Mouse (Mus musculus) kidney, postnatal 0 days (tissue): ENCODE results near the gene Hist1h2ao. TPM values are rescaled to one million over a fixed set of nuclear protein-coding genes. Genes with fewer than 3 reads are reported as not detected.
A peak's percentile ranks its signal among the peaks of the same experiment; 100 is the strongest.
"Not testable (repeated sequence)": the region's sequence is repeated elsewhere in the genome, so short reads cannot be mapped to it uniquely, and the experiment has no call there.

Source experiments
- ATAC-seq: fragments of 200-750 bp; cut with Nextera tagmentation; replicated peaks from 2 replicates; pipeline ENCODE4 v1.8.0; 2017; ENCODE audit warnings: low read depth, moderate number of reproducible peaks, moderate TSS enrichment, moderate library complexity; ENCODE audit not compliant: low FRiP score
- DNase-seq: peaks from one replicate; pipeline ENCODE4 v3.0.0-alpha.2; 2016; ENCODE audit warnings: low spot score
- H3K27ac ChIP-seq: fragments of 300-500 bp; sonication (generic); 2 replicates; pipeline ENCODE4 v1.5.1; 2014; ENCODE audit warnings: mild to moderate bottlenecking
- H3K27me3 ChIP-seq: fragments of 300-500 bp; sonication (generic); 2 replicates; pipeline ENCODE4 v1.6.1; 2014; ENCODE audit warnings: low read length, mixed read lengths; ENCODE audit not compliant: insufficient read depth
- H3K36me3 ChIP-seq: fragments of 300-500 bp; sonication (generic); 2 replicates; pipeline ENCODE4 v1.6.1; 2014; ENCODE audit warnings: low read length, mixed read lengths; ENCODE audit not compliant: insufficient read depth
- H3K4me1 ChIP-seq: fragments of 300-500 bp; sonication (generic); replicated peaks from 2 replicates; pipeline ENCODE4 v1.6.1; 2014; ENCODE audit warnings: antibody characterized with exemption, low read length, mixed read lengths; ENCODE audit not compliant: insufficient read depth
- H3K4me2 ChIP-seq: fragments of 300-500 bp; sonication (generic); 2 replicates; pipeline ENCODE4 v1.6.1; 2014; ENCODE audit warnings: mild to moderate bottlenecking, low read length, moderate library complexity, mixed read lengths
- H3K4me3 ChIP-seq: fragments of 300-500 bp; sonication (generic); replicated peaks from 2 replicates; pipeline ENCODE4 v1.5.1; 2014; ENCODE audit warnings: low read depth, low read length
- H3K9ac ChIP-seq: fragments of 300-500 bp; sonication (generic); 2 replicates; pipeline ENCODE4 v1.6.1; 2014; ENCODE audit warnings: low read depth, low read length
- H3K9me3 ChIP-seq: fragments of 300-500 bp; sonication (generic); replicated peaks from 2 replicates; pipeline ENCODE4 v1.6.1; 2016; ENCODE audit warnings: low read length, inconsistent platforms, mixed read lengths
- CTCF ChIP-seq: IDR thresholded peaks from 2 replicates; pipeline ENCODE4 v1.5.1; 2016; ENCODE audit warnings: antibody characterized with exemption, low read depth, mild to moderate bottlenecking, moderate library complexity
- WGBS: fragments of 180-500 bp; shearing (Covaris S2); extraction: QIAGEN DNeasy Blood & Tissue Kit; methylation state at CpG from one replicate; pipeline ENCODE4 v1.1.7; 2014; 5-methylcytosine and 5-hydroxymethylcytosine counted together
- microRNA-seq: library from miRNA; unstranded; fragments of <30 nt; microRNA quantifications from one replicate; pipeline ENCODE4, GENCODE M21; 2016
- polyA plus RNA-seq: library from polyadenylated mRNA; unstranded; fragments of >200 nt; fragmentation: Nextera tagmentation; extraction: Ambion mirVana; gene quantifications from 2 replicates; pipeline ENCODE4 v1.2.1, GENCODE M21; 2015

Hist1h2ao gene
- polyA plus RNA-seq, 1 experiment from 2014 or later = not detected

- no peak overlapping the region for H3K4me2 ChIP-seq
- H3K36me3 ChIP-seq = no peaks in the 10 kb centered on the region
- 40% methylated on average over 8 of the region's 8 CpGs for WGBS
- H3K27ac ChIP-seq = no peak overlapping the region
- H3K9ac ChIP-seq = no peak overlapping the region
- no peak for DNase-seq
- H3K9me3 ChIP-seq = no peaks in the 10 kb centered on the region
- no peaks in the 10 kb centered on the region for H3K27me3 ChIP-seq
- H3K4me1 ChIP-seq = no peaks in the 10 kb centered on the region
- TF ChIP-seq CTCF = no peak
- ATAC-seq = no peak
- no peak overlapping the region for H3K4me3 ChIP-seq
Measured at GRCm38 (mm10) chr13:21847883-21848282, 37.6 kb downstream of the Hist1h2ao start.

GRCm38 (mm10) chr13:21850696-21851095 lies 40.4 kb downstream of the Hist1h2ao start:
- ATAC-seq, H3K27ac ChIP-seq, H3K9ac ChIP-seq, H3K4me3 ChIP-seq, DNase-seq, H3K36me3 ChIP-seq, H3K9me3 ChIP-seq, H3K4me1 ChIP-seq, H3K27me3 ChIP-seq, H3K4me2 ChIP-seq: not testable (repeated sequence)
- 50% methylated on average over 1 of the region's 1 CpGs for WGBS

GRCm38 (mm10) chr13:21852215-21852945 lies 42.1 kb downstream of the Hist1h2ao start:
- Histone ChIP-seq H3K36me3 (no peaks in the 10 kb centered on the region), H3K4me2 (no peak overlapping the region), H3K9me3 (no peaks in the 10 kb centered on the region), H3K9ac (no peak overlapping the region), H3K27me3 (no peaks in the 10 kb centered on the region), H3K27ac (no peak overlapping the region), H3K4me1 (no peaks in the 10 kb centered on the region), H3K4me3 (no peak overlapping the region)
- 62% methylated on average over 3 of the region's 3 CpGs for WGBS
- no peak for TF ChIP-seq CTCF
- ATAC-seq (no peak), DNase-seq (peak; percentile 21)

GRCm38 (mm10) chr13:21855146-21855545 lies 44.9 kb downstream of the Hist1h2ao start:
- no peak for TF ChIP-seq CTCF
- Histone ChIP-seq H3K36me3 (no peaks in the 10 kb centered on the region), H3K4me1 (no peaks in the 10 kb centered on the region), H3K9ac (no peak overlapping the region), H3K4me2 (peak overlapping the region; percentile 61; the same call in 1 of the 2 replicates), H3K4me3 (peak overlapping the region; percentile 36), H3K9me3 (no peaks in the 10 kb centered on the region), H3K27me3 (no peaks in the 10 kb centered on the region), H3K27ac (no peak overlapping the region)
- 8% methylated on average over 11 of the region's 11 CpGs for WGBS
- 0 out of 2 replicates have a peak, but pooled peaks have one; percentile 54 for ATAC-seq
- DNase-seq = peak; percentile 39

GRCm38 (mm10) chr13:21855698-21856162 lies 45.5 kb downstream of the Hist1h2ao start:
- H3K4me1 ChIP-seq = no peaks in the 10 kb centered on the region
- no peak overlapping the region for H3K27ac ChIP-seq
- H3K4me2 ChIP-seq = peak overlapping the region; percentile 61
- no peaks in the 10 kb centered on the region for H3K9me3 ChIP-seq
- ATAC-seq (no peak), DNase-seq (peak; percentile 49)
- H3K27me3 ChIP-seq = no peaks in the 10 kb centered on the region
- H3K4me3 ChIP-seq = peak overlapping the region; percentile 36
- 0 out of 2 replicates have a peak overlapping the region, but pooled peaks have one; percentile 18 for H3K9ac ChIP-seq
- WGBS = 4% methylated on average over 15 of the region's 15 CpGs
- H3K36me3 ChIP-seq = no peaks in the 10 kb centered on the region
- no peak for TF ChIP-seq CTCF

Small RNAs within 50 kb of the gene (microRNA-seq; reads per million reads assigned to microRNA genes)
- gene Gm19658 = not detected
- not detected for gene Gm44346
- gene Gm44466 = not detected

Other genes starting within 250 kb of the Hist1h2ao start
- gene Olfr1364, start 228.7 kb upstream of the Hist1h2ao start, polyA plus RNA-seq = not detected in 2 replicates
- not detected in 2 replicates for gene Olfr1362, start 196.4 kb upstream of the Hist1h2ao start, polyA plus RNA-seq
- not detected in 2 replicates for gene Olfr11, start 167.9 kb upstream of the Hist1h2ao start, polyA plus RNA-seq
- not detected in 2 replicates for gene Olfr1361, start 147.1 kb upstream of the Hist1h2ao start, polyA plus RNA-seq
- not detected in 2 replicates for gene Olfr1360, start 133.1 kb upstream of the Hist1h2ao start, polyA plus RNA-seq
- gene Olfr1359, start 112.4 kb upstream of the Hist1h2ao start, polyA plus RNA-seq = not detected in 2 replicates
- 2.1 and 3.7 TPM in 2 replicates for gene Hist1h2bl, start 94.3 kb upstream of the Hist1h2ao start, polyA plus RNA-seq
- 21.2 and 27.1 TPM in 2 replicates for gene Hist1h2ai, start 94.0 kb upstream of the Hist1h2ao start, polyA plus RNA-seq
- 5.6 and 7.2 TPM in 2 replicates for gene Hist1h3h, start 92.8 kb upstream of the Hist1h2ao start, polyA plus RNA-seq
- gene Hist1h2bm, start 88.4 kb upstream of the Hist1h2ao start, polyA plus RNA-seq = 2.1 and 2.4 TPM in 2 replicates
- gene Hist1h4j, start 75.4 kb upstream of the Hist1h2ao start, polyA plus RNA-seq = 0.34 and 0.65 TPM in 2 replicates
- gene Hist1h4k, start 60.0 kb upstream of the Hist1h2ao start, polyA plus RNA-seq = 2.0 and 3.0 TPM in 2 replicates
- 18.1 and 21.5 TPM in 2 replicates for gene Hist1h2ak, start 56.6 kb upstream of the Hist1h2ao start, polyA plus RNA-seq
- 1.8 and 4.6 TPM in 2 replicates for gene Hist1h2bn, start 56.3 kb upstream of the Hist1h2ao start, polyA plus RNA-seq
- 13.2 and 13.8 TPM in 2 replicates for gene Hist1h1b, start 29.8 kb upstream of the Hist1h2ao start, polyA plus RNA-seq
- gene Hist1h3i, start 27.1 kb upstream of the Hist1h2ao start, polyA plus RNA-seq = 66.0 and 72.0 TPM in 2 replicates
- gene Hist1h2an, start 23.2 kb upstream of the Hist1h2ao start, polyA plus RNA-seq = 4.6 TPM in 1 of 2 replicates, not detected in the other
- gene Hist1h2bp, start 23.0 kb upstream of the Hist1h2ao start, polyA plus RNA-seq = 0.71 and 1.5 TPM in 2 replicates
- gene Hist1h2bq, start 268 bp upstream of the Hist1h2ao start, polyA plus RNA-seq = 12.2 and 13.7 TPM in 2 replicates
- gene Hist1h4m, start 1.3 kb downstream of the Hist1h2ao start, polyA plus RNA-seq = not detected in 2 replicates
- 6.0 and 6.3 TPM in 2 replicates for gene Hist1h4n, start 21.7 kb downstream of the Hist1h2ao start, polyA plus RNA-seq
- 2,281 and 2,496 TPM in 2 replicates for gene Hist1h2ap, start 23.0 kb downstream of the Hist1h2ao start, polyA plus RNA-seq
- 13.2 TPM in 2 replicates for gene Hist1h2br, start 23.3 kb downstream of the Hist1h2ao start, polyA plus RNA-seq
- 8.5 and 9.6 TPM in 2 replicates for gene Zfp184, start 134.6 kb downstream of the Hist1h2ao start, polyA plus RNA-seq
- gene Pom121l2, start 170.7 kb downstream of the Hist1h2ao start, polyA plus RNA-seq = not detected in 2 replicates
- gene Prss16, start 199.3 kb downstream of the Hist1h2ao start, polyA plus RNA-seq = 0.21 and 0.60 TPM in 2 replicates
- 4.0 and 4.5 TPM in 2 replicates for gene Hist1h2ah, start 225.1 kb downstream of the Hist1h2ao start, polyA plus RNA-seq
- 4.0 and 4.8 TPM in 2 replicates for gene Hist1h2bk, start 225.4 kb downstream of the Hist1h2ao start, polyA plus RNA-seq
- gene Hist1h4i, start 230.9 kb downstream of the Hist1h2ao start, polyA plus RNA-seq = 15.3 and 17.2 TPM in 2 replicates
- 33.8 and 48.4 TPM in 2 replicates for gene Hist1h2ag, start 232.5 kb downstream of the Hist1h2ao start, polyA plus RNA-seq
- 8.5 and 10.2 TPM in 2 replicates for gene Hist1h2bj, start 232.7 kb downstream of the Hist1h2ao start, polyA plus RNA-seq